Comparison of ENCODE assay signal across 10 mouse cellular contexts in the genomic region with DNA sequence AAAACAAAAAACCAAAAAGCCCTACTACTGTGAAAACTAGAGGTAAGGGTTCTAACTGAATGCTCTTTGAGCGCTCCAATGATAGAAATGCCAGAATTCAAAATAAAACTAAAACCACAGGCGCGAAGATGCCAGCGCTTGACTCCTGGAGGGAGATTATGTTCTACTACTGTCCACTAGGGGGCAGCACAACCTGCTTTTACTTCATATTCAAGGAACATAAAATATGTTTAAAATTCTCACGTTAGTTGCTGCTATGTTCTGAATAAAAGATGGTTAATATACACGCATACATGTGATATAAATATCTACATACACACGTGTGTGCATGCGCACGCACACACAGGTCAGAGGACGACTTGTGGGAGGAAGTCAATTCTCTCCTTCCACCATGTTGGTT. TPM values are rescaled to one million over a fixed set of nuclear protein-coding genes. Genes with fewer than 3 reads are reported as not detected.
DNase-seq lines count a peak whose midpoint lies in the region; ATAC-seq and TF ChIP-seq lines count a peak whose summit lies in the region.
"Had no signal": no experiment of that assay in that cellular context is flagged by ENCODE, and none has a peak within 500 bp of the region (broad histone marks: within the 10 kb centered on the region; RNA-seq: fewer than 3 reads in every experiment).

No protein-coding gene starts in this region.

- WGBS in hindbrain, embryonic 14.5 days: 62% methylated on average over 10 of the region's 10 CpGs
- whole genome bisulfite sequencing in hindbrain, embryonic 12.5 days: 65% methylated on average over 10 of the region's 10 CpGs
- 68% methylated on average over 10 of the region's 10 CpGs for WGBS in midbrain, postnatal 0 days

- DNase-seq in hindbrain, embryonic 14.5 days (ENCODE audit: low spot score): peak; percentile 57
- DNase-seq in urinary bladder, postnatal 25 days (ENCODE audit: low spot score): peak; percentile 64
- no peak for DNase-seq in urinary bladder, postnatal 10 days (ENCODE audit: low spot score)
- DNase-seq in c-Kit-positive CD71-positive TER-119-positive erythroid progenitor cells, embryonic 14.5 days (ENCODE audit: low spot score): peak; percentile 23
- DNase-seq in midbrain, postnatal 0 days (ENCODE audit: low spot score): peak; percentile 43

- H3K9ac ChIP-seq in hindbrain, embryonic 14.5 days: no peak overlapping the region
- H3K9ac ChIP-seq in hindbrain, embryonic 12.5 days: no peak overlapping the region
- no peak overlapping the region for H3K9ac ChIP-seq in midbrain, postnatal 0 days (replicated peaks; ENCODE audit: low read length, poor library complexity, severe bottlenecking)
- H3K9ac ChIP-seq: limb, embryonic 12.5 days had no signal

- no peak overlapping the region for H3K4me2 ChIP-seq in hindbrain, embryonic 14.5 days (replicated peaks)
- H3K4me2 ChIP-seq in hindbrain, embryonic 12.5 days (replicated peaks): no peak overlapping the region
- no peak overlapping the region for H3K4me2 ChIP-seq in midbrain, postnatal 0 days (ENCODE audit: low read depth, low read length, poor library complexity, severe bottlenecking)
- H3K4me2 ChIP-seq: limb, embryonic 12.5 days had no signal

- H3K9me3 ChIP-seq in hindbrain, embryonic 14.5 days (ENCODE audit: control insufficient read depth, low read length): no peaks in the 10 kb centered on the region
- no peaks in the 10 kb centered on the region for H3K9me3 ChIP-seq in hindbrain, embryonic 12.5 days (replicated peaks)
- no peaks in the 10 kb centered on the region for H3K9me3 ChIP-seq in midbrain, postnatal 0 days (ENCODE audit: low read length)
- H3K9me3 ChIP-seq: limb, embryonic 12.5 days had no signal

- H3K4me3 ChIP-seq in hindbrain, embryonic 14.5 days (replicated peaks; ENCODE audit: low read length): no peak overlapping the region
- no peak overlapping the region for H3K4me3 ChIP-seq in hindbrain, embryonic 12.5 days
- H3K4me3 ChIP-seq in midbrain, postnatal 0 days (ENCODE audit: low read depth, low read length): no peak overlapping the region
- H3K4me3 ChIP-seq: erythroblast, embryonic 14.5 days; limb, embryonic 12.5 days had no signal

- no peaks in the 10 kb centered on the region for H3K36me3 ChIP-seq in hindbrain, embryonic 14.5 days (replicated peaks; ENCODE audit: control insufficient read depth, insufficient read depth)
- no peaks in the 10 kb centered on the region for H3K36me3 ChIP-seq in hindbrain, embryonic 12.5 days
- no peaks in the 10 kb centered on the region for H3K36me3 ChIP-seq in midbrain, postnatal 0 days (ENCODE audit: insufficient read depth, low read length)
- H3K36me3 ChIP-seq: limb, embryonic 12.5 days had no signal

- H3K4me1 ChIP-seq in hindbrain, embryonic 14.5 days (replicated peaks; ENCODE audit: control insufficient read depth, insufficient read depth, low read length): no peaks in the 10 kb centered on the region
- no peaks in the 10 kb centered on the region for H3K4me1 ChIP-seq in hindbrain, embryonic 12.5 days
- no peaks in the 10 kb centered on the region for H3K4me1 ChIP-seq in midbrain, postnatal 0 days (ENCODE audit: insufficient read depth, low read length)
- H3K4me1 ChIP-seq: limb, embryonic 12.5 days had no signal

- ATAC-seq in hindbrain, embryonic 14.5 days (ENCODE audit: low FRiP score): no peak
- ATAC-seq in hindbrain, embryonic 12.5 days (ENCODE audit: low FRiP score): no peak
- peak; percentile 32 for ATAC-seq in inflammation-experienced regulatory T-cells, adult 6 months
- no peak for ATAC-seq in midbrain, postnatal 0 days (ENCODE audit: low FRiP score)
- no peak for ATAC-seq in erythroid progenitor cell, adult 5-6 weeks (replicated peaks; ENCODE audit: low FRiP score, poor library complexity, severe bottlenecking)

- TF ChIP-seq CTCF in midbrain, postnatal 0 days (IDR thresholded peaks at IDR 0.05): peak; percentile 73

- no peaks in the 10 kb centered on the region for H3K27me3 ChIP-seq in hindbrain, embryonic 14.5 days (ENCODE audit: control insufficient read depth, insufficient read depth, low read length)
- H3K27me3 ChIP-seq in hindbrain, embryonic 12.5 days: no peaks in the 10 kb centered on the region
- H3K27me3 ChIP-seq in midbrain, postnatal 0 days (ENCODE audit: insufficient read depth, low read length): no peaks in the 10 kb centered on the region
- H3K27me3 ChIP-seq: limb, embryonic 12.5 days had no signal

- no peak overlapping the region for H3K27ac ChIP-seq in hindbrain, embryonic 14.5 days
- H3K27ac ChIP-seq in hindbrain, embryonic 12.5 days: no peak overlapping the region
- H3K27ac ChIP-seq in midbrain, postnatal 0 days (ENCODE audit: low read depth, low read length): no peak overlapping the region
- H3K27ac ChIP-seq: limb, embryonic 12.5 days had no signal

RNA-seq across cellular contexts. Expression of a gene that starts 14.8 kb away (rescaled TPM):
- 55.9 and 75.5 TPM in 2 replicates for polyA plus RNA-seq in hindbrain, embryonic 14.5 days (2014; fragmentation: Nextera tagmentation; extraction: Ambion mirVana)
- polyA plus RNA-seq in hindbrain, embryonic 12.5 days (2016; fragmentation: Nextera tagmentation; extraction: Ambion mirVana): 4.4 and 5.6 TPM in 2 replicates
- 1 to 10 TPM in 2 of 3 experiments, under 1 TPM in 1; 0.96 to 8.0 (median 2.4) TPM for polyA plus RNA-seq in inflammation-experienced regulatory T-cells, adult 6 months (2017; shearing (Covaris generic))
- total RNA-seq in midbrain, postnatal 0 days (2014; rRNA removed): 115 and 128 TPM in 2 replicates
- polyA plus RNA-seq in midbrain, postnatal 0 days (2015; fragmentation: Nextera tagmentation; extraction: Ambion mirVana): 92.0 and 96.9 TPM in 2 replicates
- 3.4 TPM in 1 of 2 replicates, not detected in the other for total RNA-seq in erythroid progenitor cell, adult 5-6 weeks (2015; ENCODE audit: low replicate concordance)
- total RNA-seq in erythroid progenitor cell, adult 5-6 weeks (2017; ENCODE audit: low replicate concordance): not detected in 2 replicates
- polyA plus RNA-seq: erythroblast, embryonic 14.5 days had no signal

RNA-seq across cellular contexts. Expression of a gene that starts 15.2 kb away (rescaled TPM):
- polyA plus RNA-seq in hindbrain, embryonic 14.5 days (2014; fragmentation: Nextera tagmentation; extraction: Ambion mirVana): 58.1 and 63.1 TPM in 2 replicates
- polyA plus RNA-seq in hindbrain, embryonic 12.5 days (2016; fragmentation: Nextera tagmentation; extraction: Ambion mirVana): 38.7 and 44.5 TPM in 2 replicates
- 10 to 100 TPM; 18.1 to 31.7 (median 20.6) TPM for polyA plus RNA-seq in inflammation-experienced regulatory T-cells, adult 6 months (2017; shearing (Covaris generic))
- 155 and 184 TPM in 2 replicates for total RNA-seq in midbrain, postnatal 0 days (2014; rRNA removed)
- 25.7 and 31.7 TPM in 2 replicates for polyA plus RNA-seq in midbrain, postnatal 0 days (2015; fragmentation: Nextera tagmentation; extraction: Ambion mirVana)
- total RNA-seq in erythroid progenitor cell, adult 5-6 weeks (2015; ENCODE audit: low replicate concordance): 1.7 and 1.8 TPM in 2 replicates
- 1.7 and 2.4 TPM in 2 replicates for total RNA-seq in erythroid progenitor cell, adult 5-6 weeks (2017; ENCODE audit: low replicate concordance)
